8 mouse cellular contexts compared by ENCODE assay signal in the genomic region with DNA sequence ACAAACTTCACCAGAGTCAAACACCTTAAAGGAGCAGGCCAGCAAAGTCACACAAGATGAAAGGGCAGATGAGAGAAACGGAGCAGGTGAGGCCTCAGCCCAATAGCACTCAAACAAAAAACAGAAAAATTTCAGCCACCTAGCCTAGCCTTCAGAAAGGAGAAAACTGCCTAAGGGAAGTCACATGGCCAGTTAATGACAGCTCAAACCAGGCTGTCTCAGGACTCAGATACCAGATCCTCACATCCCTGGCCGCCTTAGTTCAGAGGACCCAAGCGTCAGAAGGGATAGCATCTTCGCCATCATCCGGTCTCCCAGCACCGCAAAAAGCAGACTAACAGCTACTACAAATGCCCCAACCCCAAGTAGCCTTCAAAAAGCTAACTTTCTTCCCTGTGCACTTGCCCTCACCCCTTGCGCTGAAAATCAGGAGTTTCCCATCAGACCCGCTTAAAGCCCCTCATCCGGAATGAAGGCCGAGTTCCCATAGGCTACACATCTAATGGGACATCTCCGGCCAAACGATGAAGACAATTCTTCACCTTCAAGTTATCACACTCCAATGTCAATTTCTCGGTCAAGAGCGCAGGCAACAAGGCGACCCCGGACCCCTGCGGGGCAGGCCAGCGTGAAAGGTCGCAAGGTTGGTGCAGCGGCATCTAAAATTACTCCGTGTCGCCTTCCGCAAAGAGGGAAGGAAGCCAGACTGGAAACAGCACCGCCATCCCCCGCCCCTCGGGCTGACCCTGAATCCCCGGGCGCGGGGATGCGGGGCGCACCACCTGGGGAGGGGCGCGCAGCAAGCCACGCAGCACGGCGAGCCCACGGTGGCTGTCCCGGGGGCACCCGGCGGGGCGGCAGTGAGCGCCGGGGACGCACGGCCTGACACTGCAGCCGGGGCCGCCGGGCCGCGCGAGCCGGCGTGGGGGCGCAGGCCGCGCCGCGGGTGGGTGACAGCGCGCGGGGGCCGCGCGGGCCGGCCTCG. TPM values are rescaled to one million over a fixed set of nuclear protein-coding genes. Genes with fewer than 3 reads are reported as not detected.
DNase-seq lines count a peak whose midpoint lies in the region; ATAC-seq and TF ChIP-seq lines count a peak whose summit lies in the region.

No protein-coding gene starts in this region.

- H3K27ac ChIP-seq in layer of hippocampus, adult 2 months = peak overlapping the region; percentile 89
- H3K27ac ChIP-seq in embryonic facial prominence, embryonic 11.5 days (replicated peaks; ENCODE audit: low read depth, low read length) = no peak overlapping the region
- H3K27ac ChIP-seq in hindbrain, embryonic 12.5 days = peak overlapping the region; percentile 72; the same call in 1 of the 2 replicates
- 0 out of 2 replicates have a peak overlapping the region, but pooled peaks have one; percentile 11 for H3K27ac ChIP-seq in liver, postnatal 0 days (ENCODE audit: low read depth)
- peak overlapping the region; percentile 42; the same call in 1 of the 2 replicates for H3K27ac ChIP-seq in small intestine, adult 2 months (ENCODE audit: insufficient read depth, low read depth, low read length)

- no peaks in the 10 kb centered on the region for H3K9me3 ChIP-seq in embryonic facial prominence, embryonic 11.5 days (replicated peaks; ENCODE audit: control insufficient read depth, low read length)
- H3K9me3 ChIP-seq in hindbrain, embryonic 12.5 days (replicated peaks) = no peaks in the 10 kb centered on the region
- no peaks in the 10 kb centered on the region for H3K9me3 ChIP-seq in liver, postnatal 0 days (ENCODE audit: low read length)

- H3K4me1 ChIP-seq in embryonic facial prominence, embryonic 11.5 days (ENCODE audit: control insufficient read depth, insufficient read depth, low read length) = no peaks in the 10 kb centered on the region
- H3K4me1 ChIP-seq in hindbrain, embryonic 12.5 days = peaks cover 12% of the 10 kb centered on the region
- peaks cover 9% of the 10 kb centered on the region; the same call in 1 of the 2 replicates for H3K4me1 ChIP-seq in liver, postnatal 0 days (ENCODE audit: insufficient read depth)
- peaks cover 4% of the 10 kb centered on the region; the same call in 1 of the 2 replicates for H3K4me1 ChIP-seq in small intestine, adult 2 months (ENCODE audit: control insufficient read depth, insufficient read depth, insufficient read length, low read length)

- peak; percentile 31; the same call in 1 of the 2 replicates for ATAC-seq in embryonic facial prominence, embryonic 11.5 days (replicated peaks; ENCODE audit: insufficient number of reproducible peaks, low FRiP score, low TSS enrichment, low read depth)
- ATAC-seq in hindbrain, embryonic 12.5 days (ENCODE audit: low FRiP score) = peak; percentile 15; the same call in 1 of the 2 replicates
- no peak; the same call in 1 of the 2 replicates for ATAC-seq in liver, postnatal 0 days

- H3K4me3 ChIP-seq in layer of hippocampus, adult 2 months = peak overlapping the region; percentile 93
- peak overlapping the region; percentile 92 for H3K4me3 ChIP-seq in embryonic facial prominence, embryonic 11.5 days (ENCODE audit: low read depth, low read length)
- peak overlapping the region; percentile 94 for H3K4me3 ChIP-seq in hindbrain, embryonic 12.5 days
- H3K4me3 ChIP-seq in liver, postnatal 0 days (ENCODE audit: low read depth, low read length) = peak overlapping the region; percentile 73
- H3K4me3 ChIP-seq in small intestine, adult 2 months (ENCODE audit: low read depth, low read length) = peak overlapping the region; percentile 77

- peak overlapping the region; percentile 83 for H3K4me2 ChIP-seq in embryonic facial prominence, embryonic 11.5 days (ENCODE audit: low read depth, low read length)
- H3K4me2 ChIP-seq in hindbrain, embryonic 12.5 days (replicated peaks) = peak overlapping the region; percentile 78
- peak overlapping the region; percentile 94 for H3K4me2 ChIP-seq in liver, postnatal 0 days (ENCODE audit: low read depth, low read length)

- no peak for DNase-seq in layer of hippocampus, adult 2 months (ENCODE audit: low spot score in 2 of 2)
- no peak for DNase-seq in layer of hippocampus, postnatal 36 days
- DNase-seq in R1 (ENCODE audit: low read depth, low spot score) = peak; percentile 57
- peak; percentile 39 for DNase-seq in embryonic facial prominence, embryonic 11.5 days (ENCODE audit: low spot score)
- DNase-seq in liver, postnatal 0 days = peak; percentile 21
- no peak for DNase-seq in frontal cortex, postnatal 25 days (ENCODE audit: low spot score in 2 of 2)

- H3K27me3 ChIP-seq in embryonic facial prominence, embryonic 11.5 days (ENCODE audit: control insufficient read depth, insufficient read depth, low read length) = peaks cover 3% of the 10 kb centered on the region; the same call in 1 of the 2 replicates
- H3K27me3 ChIP-seq in hindbrain, embryonic 12.5 days = peaks cover 3% of the 10 kb centered on the region; the same call in 1 of the 2 replicates
- H3K27me3 ChIP-seq in liver, postnatal 0 days (ENCODE audit: insufficient read depth, low read length) = peaks cover 22% of the 10 kb centered on the region
- H3K27me3 ChIP-seq in small intestine, adult 2 months (ENCODE audit: control insufficient read depth, insufficient read depth, low read length) = no peaks in the 10 kb centered on the region; the same call in 1 of the 2 replicates

- TF ChIP-seq CTCF in layer of hippocampus, adult 2 months (conservative IDR thresholded peaks at IDR 0.05) = no peak
- no peak for TF ChIP-seq CTCF in liver, postnatal 0 days (IDR thresholded peaks at IDR 0.05; ENCODE audit: low read depth)
- TF ChIP-seq CTCF in small intestine, adult 2 months (IDR thresholded peaks at IDR 0.05; ENCODE audit: extremely low read depth, insufficient read length, insufficient replicate concordance, low read depth, low read length) = no peak

- WGBS in embryonic facial prominence, embryonic 11.5 days = 3% methylated on average over 31 of the region's 66 CpGs
- WGBS in hindbrain, embryonic 12.5 days = 2% methylated on average over 66 of the region's 66 CpGs
- WGBS in liver, postnatal 0 days (ENCODE audit: insufficient replicate concordance) = 12% methylated on average over 34 of the region's 66 CpGs
- 7% methylated on average over 66 of the region's 66 CpGs for WGBS in small intestine, adult 2 months

- no peak for TF ChIP-seq POLR2A in small intestine, adult 2 months (IDR thresholded peaks at IDR 0.05; ENCODE audit: low read depth, low read length)

- H3K9ac ChIP-seq in embryonic facial prominence, embryonic 11.5 days (replicated peaks; ENCODE audit: low read length) = peak overlapping the region; percentile 82
- H3K9ac ChIP-seq in hindbrain, embryonic 12.5 days = peak overlapping the region; percentile 96
- H3K9ac ChIP-seq in liver, postnatal 0 days (replicated peaks) = peak overlapping the region; percentile 72

- no peak for TF ChIP-seq EP300 in liver, postnatal 0 days (IDR thresholded peaks at IDR 0.05; ENCODE audit: low read depth)

- no peaks in the 10 kb centered on the region for H3K36me3 ChIP-seq in embryonic facial prominence, embryonic 11.5 days (replicated peaks; ENCODE audit: control insufficient read depth, insufficient read depth, low read depth, low read length)
- H3K36me3 ChIP-seq in hindbrain, embryonic 12.5 days = no peaks in the 10 kb centered on the region
- no peaks in the 10 kb centered on the region for H3K36me3 ChIP-seq in liver, postnatal 0 days (replicated peaks; ENCODE audit: insufficient read depth, low read length)
- peaks cover 3% of the 10 kb centered on the region for H3K36me3 ChIP-seq in small intestine, adult 2 months (ENCODE audit: control insufficient read depth, insufficient read depth, low read length)

RNA-seq across cellular contexts. Expression of gene Slc23a2, which starts 0.7 kb away (rescaled TPM):
- total RNA-seq in layer of hippocampus, adult 2 months (2021) = 10 to 100 TPM; 93.1 to 96.0 TPM
- total RNA-seq in layer of hippocampus, postnatal 36 days (2021) = 10 to 100 TPM; 94.4 to 98.1 TPM
- 7.7 and 12.0 TPM in 2 replicates for polyA plus RNA-seq in embryonic facial prominence, embryonic 11.5 days (2014; fragmentation: Nextera tagmentation; extraction: Ambion mirVana)
- polyA plus RNA-seq in hindbrain, embryonic 12.5 days (2016; fragmentation: Nextera tagmentation; extraction: Ambion mirVana) = 17.1 and 19.8 TPM in 2 replicates
- 9.1 and 10.3 TPM in 2 replicates for polyA plus RNA-seq in liver, postnatal 0 days (2015; fragmentation: Nextera tagmentation; extraction: Ambion mirVana)
- polyA plus RNA-seq in small intestine, adult 2 months (2012; rRNA removed) = 16.9 and 18.5 TPM in 2 replicates

Comparison
In these comparisons a context has a peak if more than half of its experiments do, and no peak if none do; other contexts are left out.
1. DNase-seq: peak in R1 (single experiment), embryonic facial prominence, embryonic 11.5 days (single experiment) and liver, postnatal 0 days (single experiment); none in layer of hippocampus, adult 2 months (0 of 2), layer of hippocampus, postnatal 36 days (0 of 2) and frontal cortex, postnatal 25 days (0 of 2).
2. Peak in every context shown above with its lines, with median percentiles within 50 percentile points of each other: H3K4me3 ChIP-seq, H3K4me2 ChIP-seq and H3K9ac ChIP-seq.